Mouse (Mus musculus): ENCODE measurements around the gene Relb. TPM values are rescaled to one million over a fixed set of nuclear protein-coding genes. Genes with fewer than 3 reads are reported as not detected.
A peak's percentile ranks its signal among the peaks of the same experiment; 100 is the strongest.

Gene Relb
- polyA plus RNA-seq, 1 experiment from 2014 or later = 6.1 TPM

DNA sequence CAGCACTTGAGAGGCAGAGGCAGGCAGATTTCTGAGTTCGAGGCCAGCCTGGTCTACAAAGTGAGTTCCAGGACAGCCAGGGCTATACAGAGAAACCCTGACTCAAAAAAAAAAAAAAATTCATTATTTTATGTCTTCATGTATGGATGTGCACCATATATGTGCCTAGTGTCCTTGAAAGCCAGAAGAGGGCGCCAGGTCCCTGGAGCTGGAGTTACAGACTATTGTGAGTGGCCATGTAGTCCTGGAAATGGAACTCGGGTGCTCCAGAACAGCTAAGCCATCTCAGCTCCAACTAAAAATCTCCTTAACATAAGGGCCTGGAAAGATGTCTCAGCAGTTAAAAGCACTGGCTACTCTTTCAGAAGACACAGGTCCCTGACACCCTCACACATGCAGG, 37.5 kb upstream of the Relb start:
- WGBS = 66% methylated on average over 3 of the region's 3 CpGs
- no peak for ATAC-seq

DNA sequence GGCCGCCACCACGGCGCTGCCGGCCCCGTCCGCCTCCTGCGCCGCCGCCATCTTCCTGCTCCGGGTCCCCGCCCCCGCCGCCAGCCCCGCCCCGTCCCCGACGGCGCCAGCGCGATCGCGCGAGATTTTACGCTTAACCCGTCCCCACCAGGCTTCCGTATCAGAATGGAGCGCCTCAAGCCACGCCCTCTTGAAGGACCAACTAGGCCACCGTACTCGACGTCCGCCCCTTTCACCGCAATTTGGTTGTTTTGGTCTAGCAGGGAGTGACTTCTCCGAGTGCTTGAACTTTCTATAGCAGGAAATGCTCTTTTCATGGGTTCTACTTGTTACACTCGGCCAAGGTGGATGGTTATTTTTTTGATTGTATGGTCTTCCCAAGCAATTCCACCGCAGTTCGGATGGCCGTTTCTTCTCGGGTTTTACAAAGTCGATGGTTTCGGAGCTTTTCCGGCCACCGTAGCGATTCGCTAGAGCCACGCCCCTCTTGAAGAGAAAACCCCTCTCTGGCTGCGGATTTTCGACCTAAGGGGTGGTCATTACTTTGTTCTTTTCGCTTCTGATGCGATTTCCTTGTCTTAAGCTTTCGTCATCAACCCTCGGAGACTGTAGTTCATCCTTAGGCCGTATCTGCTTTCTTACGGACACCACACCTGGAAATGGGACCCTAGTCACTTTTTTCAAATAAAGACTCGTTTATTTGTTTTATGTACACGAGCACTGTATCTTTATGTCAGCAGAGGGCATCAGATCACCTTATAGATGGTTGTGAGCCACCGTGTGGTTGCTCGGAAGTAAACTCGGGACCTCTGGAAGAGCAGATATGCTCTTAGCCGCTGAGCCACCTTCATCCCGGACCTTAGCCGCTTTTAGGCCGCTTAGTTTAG, 36.0 kb upstream of the Relb start, which contains the start of gene Clptm1:
Gene Clptm1, minus strand, starts transcription at position 79 of the 887 bp plus-strand sequence.
- peak; percentile 85 for ATAC-seq
- under 1% methylated on average over 61 of the region's 63 CpGs for WGBS
- Histone ChIP-seq H3K4me2 (ENCODE audit: low read length) (peak within 1 kb of the TSS; percentile 92), H3K4me3 (ENCODE audit: low read depth, low read length) (peak within 1 kb of the TSS; percentile 99), H3K9me3 (replicated peaks; ENCODE audit: control insufficient read depth, low read length, poor library complexity, severe bottlenecking) (no peaks in the 10 kb centered on the region), H3K27me3 (ENCODE audit: control insufficient read depth, insufficient read depth, low read depth, low read length) (no peaks in the 10 kb centered on the region), H3K4me1 (ENCODE audit: control insufficient read depth, insufficient read depth, low read length) (peaks cover 32% of the 10 kb centered on the region), H3K9ac (ENCODE audit: low read depth, low read length) (peak within 1 kb of the TSS; percentile 98), H3K36me3 (ENCODE audit: control insufficient read depth, insufficient read depth, low read length) (no peaks in the 10 kb centered on the region), H3K27ac (ENCODE audit: low read length) (peak within 1 kb of the TSS; percentile 92)

More for the DNA sequence above, 37.5 kb upstream of the Relb start:
- Histone ChIP-seq H3K36me3 (ENCODE audit: control insufficient read depth, insufficient read depth, low read length) (no peaks in the 10 kb centered on the region), H3K27me3 (ENCODE audit: control insufficient read depth, insufficient read depth, low read depth, low read length) (no peaks in the 10 kb centered on the region), H3K4me2 (ENCODE audit: low read length) (no peak overlapping the region), H3K9me3 (replicated peaks; ENCODE audit: control insufficient read depth, low read length, poor library complexity, severe bottlenecking) (no peaks in the 10 kb centered on the region), H3K27ac (ENCODE audit: low read length) (no peak overlapping the region), H3K4me3 (ENCODE audit: low read depth, low read length) (no peak overlapping the region), H3K4me1 (ENCODE audit: control insufficient read depth, insufficient read depth, low read length) (peaks cover 31% of the 10 kb centered on the region), H3K9ac (ENCODE audit: low read depth, low read length) (no peak overlapping the region)

DNA sequence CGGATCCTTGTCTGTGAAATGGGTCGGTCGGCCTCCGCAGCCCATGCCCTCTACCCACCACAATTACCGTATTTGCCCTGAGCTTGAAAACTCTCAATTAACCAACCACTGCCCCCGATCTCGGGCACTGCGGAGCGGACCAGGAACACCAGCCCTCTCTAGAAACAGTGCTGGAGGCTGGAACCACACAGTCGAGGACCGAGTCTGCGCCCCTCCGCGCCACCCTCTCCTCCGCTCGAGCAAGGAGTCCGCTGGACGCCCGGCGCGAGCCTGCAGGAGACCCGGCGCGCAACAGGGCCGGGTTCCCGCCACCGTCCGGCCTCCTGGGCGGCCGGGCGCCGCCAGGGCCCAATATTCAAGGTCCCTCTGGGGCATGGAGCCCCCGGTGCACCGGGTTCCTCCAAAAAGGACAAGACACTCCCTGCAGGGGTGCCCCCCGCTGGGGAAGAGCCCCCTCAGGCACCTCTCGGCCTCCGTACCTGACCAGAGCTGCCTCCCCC, 35.3 kb upstream of the Relb start:
- H3K27ac ChIP-seq (ENCODE audit: low read length) = peak overlapping the region; percentile 73
- H3K9ac ChIP-seq (ENCODE audit: low read depth, low read length) = peak overlapping the region; percentile 98
- H3K9me3 ChIP-seq (replicated peaks; ENCODE audit: control insufficient read depth, low read length, poor library complexity, severe bottlenecking) = no peaks in the 10 kb centered on the region
- ATAC-seq = peak; percentile 58
- H3K4me2 ChIP-seq (ENCODE audit: low read length) = peak overlapping the region; percentile 92
- WGBS = 0% methylated on average over 37 of the region's 37 CpGs
- no peaks in the 10 kb centered on the region for H3K27me3 ChIP-seq (ENCODE audit: control insufficient read depth, insufficient read depth, low read depth, low read length)
- peak overlapping the region; percentile 99 for H3K4me3 ChIP-seq (ENCODE audit: low read depth, low read length)
- no peaks in the 10 kb centered on the region for H3K36me3 ChIP-seq (ENCODE audit: control insufficient read depth, insufficient read depth, low read length)
- H3K4me1 ChIP-seq (ENCODE audit: control insufficient read depth, insufficient read depth, low read length) = peaks cover 32% of the 10 kb centered on the region

DNA sequence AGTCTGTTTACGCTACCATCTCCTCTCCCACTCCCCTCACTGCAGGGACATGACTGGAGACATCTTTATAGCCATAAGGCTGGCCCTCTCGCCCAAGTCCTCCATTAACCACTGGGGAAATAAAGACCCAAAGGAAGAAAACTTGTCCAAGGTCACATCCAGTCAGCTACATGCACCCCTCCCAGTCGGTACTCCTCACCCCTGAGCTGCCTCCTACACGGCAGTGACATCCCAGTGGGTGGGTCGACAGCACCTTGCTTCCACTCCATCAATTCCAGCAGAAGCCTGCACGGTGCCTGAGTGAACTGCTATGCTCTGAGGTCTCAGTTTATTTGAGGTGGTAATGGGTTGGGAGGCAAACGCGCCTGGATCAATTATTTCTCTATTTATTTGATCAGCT, 34.7 kb upstream of the Relb start:
- 20% methylated on average over 8 of the region's 8 CpGs for WGBS
- H3K27me3 ChIP-seq (ENCODE audit: control insufficient read depth, insufficient read depth, low read depth, low read length) = no peaks in the 10 kb centered on the region
- H3K9me3 ChIP-seq (replicated peaks; ENCODE audit: control insufficient read depth, low read length, poor library complexity, severe bottlenecking) = no peaks in the 10 kb centered on the region
- no peaks in the 10 kb centered on the region for H3K36me3 ChIP-seq (ENCODE audit: control insufficient read depth, insufficient read depth, low read length)
- 0 out of 2 replicates have a peak, but pooled peaks have one; percentile 5 for ATAC-seq
- H3K4me3 ChIP-seq (ENCODE audit: low read depth, low read length) = peak overlapping the region; percentile 99
- H3K4me2 ChIP-seq (ENCODE audit: low read length) = peak overlapping the region; percentile 92
- H3K9ac ChIP-seq (ENCODE audit: low read depth, low read length) = peak overlapping the region; percentile 98
- no peak overlapping the region; the same call in 1 of the 2 replicates for H3K27ac ChIP-seq (ENCODE audit: low read length)
- H3K4me1 ChIP-seq (ENCODE audit: control insufficient read depth, insufficient read depth, low read length) = peaks cover 29% of the 10 kb centered on the region

DNA sequence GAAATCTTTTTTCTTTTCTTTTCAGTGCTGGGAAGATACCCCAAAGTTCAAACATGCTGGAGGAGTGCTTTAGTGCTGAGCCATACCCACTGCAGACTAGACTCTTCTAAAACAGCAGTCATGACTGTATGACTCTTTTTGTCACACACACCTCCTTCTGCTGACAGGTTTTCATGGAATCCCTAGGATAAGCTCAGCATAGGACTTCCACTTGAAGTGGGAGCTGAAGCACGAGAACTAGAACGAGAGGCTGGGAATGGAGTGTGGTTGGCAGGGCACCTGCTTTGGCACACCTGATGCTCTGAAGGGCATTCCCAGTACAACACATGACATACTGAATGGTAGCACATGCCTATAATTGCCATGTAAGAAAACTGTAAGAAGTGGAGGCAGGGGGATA, 23.4 kb upstream of the Relb start:
- Histone ChIP-seq H3K4me2 (ENCODE audit: low read length) (no peak overlapping the region), H3K4me1 (ENCODE audit: control insufficient read depth, insufficient read depth, low read length) (no peaks in the 10 kb centered on the region), H3K36me3 (ENCODE audit: control insufficient read depth, insufficient read depth, low read length) (peaks cover 26% of the 10 kb centered on the region), H3K9ac (ENCODE audit: low read depth, low read length) (no peak overlapping the region), H3K27me3 (ENCODE audit: control insufficient read depth, insufficient read depth, low read depth, low read length) (no peaks in the 10 kb centered on the region), H3K9me3 (replicated peaks; ENCODE audit: control insufficient read depth, low read length, poor library complexity, severe bottlenecking) (no peaks in the 10 kb centered on the region), H3K4me3 (ENCODE audit: low read depth, low read length) (no peak overlapping the region), H3K27ac (ENCODE audit: low read length) (no peak overlapping the region)
- whole genome bisulfite sequencing = 98% methylated on average over 2 of the region's 2 CpGs
- ATAC-seq = no peak

DNA sequence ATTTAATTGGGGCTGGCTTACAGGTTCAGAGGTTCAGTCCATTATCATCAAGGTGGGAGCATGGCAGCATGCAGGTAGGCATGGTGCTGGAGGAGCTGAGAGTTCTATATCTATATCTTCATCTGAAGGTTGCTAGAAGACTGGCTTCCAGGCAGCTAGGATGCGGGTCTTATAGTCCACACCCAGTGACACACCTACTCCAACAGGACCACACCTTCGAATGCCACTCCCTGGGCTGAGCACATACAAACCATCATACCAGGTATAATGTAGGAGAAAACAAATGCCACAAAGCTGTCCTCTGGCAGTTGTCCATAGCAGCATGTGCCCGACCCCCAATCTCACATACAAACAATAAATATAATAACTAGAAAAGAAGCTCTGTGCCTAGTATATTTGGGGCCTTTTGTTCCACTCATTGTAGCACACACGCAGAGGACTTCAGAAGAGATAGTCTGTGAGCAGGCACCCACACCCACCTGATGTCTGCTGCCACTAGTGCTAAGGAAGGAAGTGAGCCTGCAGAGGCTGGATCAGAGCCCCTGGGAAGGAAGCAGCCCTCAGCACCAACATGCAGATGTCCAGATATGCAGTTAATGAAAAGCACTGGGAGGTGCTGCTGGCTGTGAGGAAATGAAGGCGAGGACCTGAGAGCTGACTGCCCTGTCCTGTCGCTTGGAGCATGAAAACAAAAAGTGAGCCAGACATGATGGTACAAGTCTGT, 22.0 kb upstream of the Relb start:
- 89% methylated on average over 6 of the region's 6 CpGs for WGBS
- no peak overlapping the region for H3K4me2 ChIP-seq (ENCODE audit: low read length)
- H3K4me1 ChIP-seq (ENCODE audit: control insufficient read depth, insufficient read depth, low read length) = no peaks in the 10 kb centered on the region
- H3K36me3 ChIP-seq (ENCODE audit: control insufficient read depth, insufficient read depth, low read length) = peaks cover 31% of the 10 kb centered on the region
- H3K9ac ChIP-seq (ENCODE audit: low read depth, low read length) = no peak overlapping the region
- H3K27me3 ChIP-seq (ENCODE audit: control insufficient read depth, insufficient read depth, low read depth, low read length) = no peaks in the 10 kb centered on the region
- no peak for ATAC-seq
- no peak overlapping the region for H3K4me3 ChIP-seq (ENCODE audit: low read depth, low read length)
- H3K27ac ChIP-seq (ENCODE audit: low read length) = no peak overlapping the region
- H3K9me3 ChIP-seq (replicated peaks; ENCODE audit: control insufficient read depth, low read length, poor library complexity, severe bottlenecking) = no peaks in the 10 kb centered on the region

DNA sequence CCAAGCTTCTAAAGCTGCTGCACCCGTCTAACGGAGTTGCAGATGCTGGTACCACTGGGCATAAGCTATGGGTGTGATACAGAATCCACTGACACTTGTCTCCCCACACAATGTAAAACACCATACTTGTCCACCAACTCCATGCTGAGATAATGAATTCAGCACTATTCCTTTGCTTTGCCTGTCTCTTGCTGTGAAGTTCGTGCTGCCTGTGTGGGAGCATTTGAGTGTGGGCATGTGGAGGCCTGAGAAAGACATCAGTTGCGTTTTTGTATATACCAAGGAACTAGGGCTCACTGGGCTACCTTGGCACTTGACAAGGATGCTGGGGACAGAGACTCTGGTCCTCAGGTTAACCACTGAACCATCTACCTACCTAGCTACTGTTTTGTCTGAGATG, 12.0 kb upstream of the Relb start:
- Histone ChIP-seq H3K27ac (ENCODE audit: low read length) (no peak overlapping the region), H3K36me3 (ENCODE audit: control insufficient read depth, insufficient read depth, low read length) (peaks cover 61% of the 10 kb centered on the region), H3K9ac (ENCODE audit: low read depth, low read length) (no peak overlapping the region), H3K4me2 (ENCODE audit: low read length) (no peak overlapping the region), H3K4me3 (ENCODE audit: low read depth, low read length) (no peak overlapping the region), H3K27me3 (ENCODE audit: control insufficient read depth, insufficient read depth, low read depth, low read length) (no peaks in the 10 kb centered on the region), H3K9me3 (replicated peaks; ENCODE audit: control insufficient read depth, low read length, poor library complexity, severe bottlenecking) (no peaks in the 10 kb centered on the region), H3K4me1 (ENCODE audit: control insufficient read depth, insufficient read depth, low read length) (no peaks in the 10 kb centered on the region)
- no peak for ATAC-seq
- 94% methylated on average over 4 of the region's 4 CpGs for WGBS

DNA sequence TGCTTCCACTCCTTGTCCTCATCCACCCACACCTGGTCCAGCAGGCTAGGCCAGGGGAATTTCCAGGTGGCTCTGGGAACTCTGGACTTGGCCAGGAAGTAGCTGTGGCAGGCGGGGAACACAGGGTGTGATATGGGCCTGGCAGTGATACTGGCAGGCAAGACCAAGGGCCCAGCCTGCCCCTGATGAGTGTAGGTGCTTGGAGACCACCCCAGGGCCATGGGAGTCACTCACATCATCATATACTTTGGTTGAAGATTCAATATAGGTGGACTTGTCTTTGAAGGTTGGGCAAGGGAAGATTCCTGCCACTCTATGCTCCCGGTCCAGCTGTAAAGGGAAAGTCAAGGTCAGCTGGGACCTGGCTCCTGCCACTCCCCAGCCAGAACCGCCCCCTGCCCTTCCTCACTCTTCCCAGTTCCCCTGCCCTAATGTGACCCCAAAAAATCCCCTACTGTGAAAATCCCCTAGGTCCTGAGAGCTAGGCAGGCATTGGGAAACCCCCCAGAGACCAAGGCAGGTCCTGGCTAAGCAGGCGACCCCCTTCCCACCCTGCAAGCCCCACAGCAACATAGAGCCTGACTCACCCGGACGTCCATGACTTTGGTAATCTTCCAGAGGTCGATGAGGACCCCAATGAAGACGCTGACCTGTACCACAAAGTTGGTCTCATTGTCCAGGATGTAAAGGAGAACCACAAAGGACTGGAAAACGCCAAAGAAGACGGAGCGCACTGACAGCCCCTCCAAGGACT, 6.0 kb upstream of the Relb start:
- no peaks in the 10 kb centered on the region for H3K27me3 ChIP-seq (ENCODE audit: control insufficient read depth, insufficient read depth, low read depth, low read length)

More for the DNA sequence above, 6.0 kb upstream of the Relb start:
- H3K4me3 ChIP-seq (ENCODE audit: low read depth, low read length) = no peak overlapping the region
- ATAC-seq = no peak
- no peak overlapping the region for H3K27ac ChIP-seq (ENCODE audit: low read length)
- H3K4me1 ChIP-seq (ENCODE audit: control insufficient read depth, insufficient read depth, low read length) = no peaks in the 10 kb centered on the region
- no peak overlapping the region for H3K4me2 ChIP-seq (ENCODE audit: low read length)
- H3K36me3 ChIP-seq (ENCODE audit: control insufficient read depth, insufficient read depth, low read length) = peaks cover 40% of the 10 kb centered on the region
- no peaks in the 10 kb centered on the region for H3K9me3 ChIP-seq (replicated peaks; ENCODE audit: control insufficient read depth, low read length, poor library complexity, severe bottlenecking)
- H3K9ac ChIP-seq (ENCODE audit: low read depth, low read length) = no peak overlapping the region
- WGBS = 90% methylated on average over 11 of the region's 11 CpGs
